Mouse (Mus musculus): Measurements from ENCODE around the gene Scgb1b30. TPM values are rescaled to one million over a fixed set of nuclear protein-coding genes. Genes with fewer than 3 reads are reported as not detected.

The Scgb1b30 gene
- polyA plus RNA-seq, 1 experiment from 2014 or later = not detected

DNA sequence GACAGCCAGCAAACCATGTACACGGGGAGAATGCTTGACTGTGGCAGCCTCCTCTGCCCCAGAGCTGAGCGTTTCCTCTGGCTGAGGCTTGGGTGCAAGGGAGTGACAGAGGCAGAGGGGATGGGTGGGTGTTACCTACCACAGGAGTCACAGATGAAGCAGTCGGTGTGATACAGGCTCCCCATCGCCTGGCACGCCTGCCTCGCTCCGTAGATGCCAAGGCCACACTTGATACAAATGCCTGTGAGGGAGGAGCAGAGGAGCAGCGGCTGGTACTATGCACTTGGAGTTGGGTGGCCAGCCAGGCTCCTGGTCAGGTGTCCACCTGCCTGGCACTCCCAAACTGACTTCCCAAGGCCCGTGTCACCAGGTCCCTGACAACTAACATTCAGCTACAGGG is 30.1 kb downstream of the Scgb1b30 start:
- Histone ChIP-seq H3K9me3 (ENCODE audit: control insufficient read depth, low read length) (no peaks in the 10 kb centered on the region), H3K4me1 (replicated peaks; ENCODE audit: control insufficient read depth, insufficient read depth, low read length) (peaks cover 2% of the 10 kb centered on the region; the same call in 1 of the 2 replicates), H3K4me2 (ENCODE audit: low read length) (no peak overlapping the region), H3K4me3 (ENCODE audit: low read depth, low read length) (no peak overlapping the region), H3K9ac (ENCODE audit: low read length) (no peak overlapping the region), H3K36me3 (ENCODE audit: control insufficient read depth, insufficient read depth, low read length) (peaks cover 19% of the 10 kb centered on the region; the same call in 1 of the 2 replicates), H3K27me3 (replicated peaks; ENCODE audit: control insufficient read depth, insufficient read depth, low read length) (no peaks in the 10 kb centered on the region), H3K27ac (ENCODE audit: low read depth) (no peak overlapping the region)
- DNase-seq (ENCODE audit: low spot score) (no peak), ATAC-seq (replicated peaks; ENCODE audit: low FRiP score, low TSS enrichment, low read depth) (no peak)
- 91% methylated on average over 9 of the region's 9 CpGs for WGBS

DNA sequence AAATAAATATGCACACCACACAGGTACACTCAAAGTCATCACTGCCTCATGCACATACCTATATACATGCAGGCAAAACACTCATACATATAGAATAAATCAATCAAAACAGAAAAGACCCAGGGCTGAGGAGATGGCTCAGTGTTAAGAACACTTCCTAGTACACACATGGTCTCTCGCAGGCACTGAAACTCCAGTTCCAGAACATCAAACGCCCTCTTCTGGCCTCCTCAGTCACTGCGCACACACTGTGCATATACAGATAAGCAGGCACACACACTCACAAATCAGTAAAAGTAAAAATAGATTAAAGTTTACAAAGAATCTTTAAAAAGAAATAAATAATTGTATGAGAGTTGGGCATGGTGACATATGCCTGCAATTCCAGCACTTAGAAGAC is 31.1 kb downstream of the Scgb1b30 start:
- H3K9ac ChIP-seq (ENCODE audit: low read length) = no peak overlapping the region
- peaks cover 3% of the 10 kb centered on the region for H3K4me1 ChIP-seq (replicated peaks; ENCODE audit: control insufficient read depth, insufficient read depth, low read length)
- H3K27me3 ChIP-seq (replicated peaks; ENCODE audit: control insufficient read depth, insufficient read depth, low read length) = no peaks in the 10 kb centered on the region
- no peak overlapping the region for H3K4me3 ChIP-seq (ENCODE audit: low read depth, low read length)
- peaks cover 19% of the 10 kb centered on the region; the same call in 1 of the 2 replicates for H3K36me3 ChIP-seq (ENCODE audit: control insufficient read depth, insufficient read depth, low read length)
- no peak overlapping the region for H3K4me2 ChIP-seq (ENCODE audit: low read length)
- no peak overlapping the region for H3K27ac ChIP-seq (ENCODE audit: low read depth)
- no peaks in the 10 kb centered on the region for H3K9me3 ChIP-seq (ENCODE audit: control insufficient read depth, low read length)
- ATAC-seq (replicated peaks; ENCODE audit: low FRiP score, low TSS enrichment, low read depth) (no peak), DNase-seq (ENCODE audit: low spot score) (no peak)
- WGBS = 85% methylated on average over 3 of the region's 3 CpGs

DNA sequence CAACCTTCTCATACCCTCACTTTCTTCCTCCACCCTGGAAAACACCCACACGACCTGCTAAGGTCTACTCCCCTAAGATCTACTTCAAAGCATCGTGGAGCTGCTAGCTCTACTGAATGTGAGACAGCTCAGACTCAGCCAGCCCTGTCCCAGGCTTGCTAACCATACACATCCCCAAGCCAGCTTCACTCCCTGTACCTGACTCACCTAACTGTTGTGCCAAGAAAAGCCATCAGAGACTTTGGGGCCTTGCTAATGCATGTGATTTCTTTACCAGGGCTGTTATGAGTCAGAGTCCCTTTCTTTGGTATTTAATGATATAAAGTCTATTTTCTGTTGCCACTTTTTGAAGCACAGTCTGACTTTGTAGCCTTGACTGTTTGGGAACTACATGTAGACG is 35.9 kb downstream of the Scgb1b30 start:
- Histone ChIP-seq H3K4me3 (ENCODE audit: low read depth, low read length) (peak overlapping the region; percentile 71), H3K27ac (ENCODE audit: low read depth) (no peak overlapping the region), H3K4me1 (replicated peaks; ENCODE audit: control insufficient read depth, insufficient read depth, low read length) (peaks cover 19% of the 10 kb centered on the region), H3K9ac (ENCODE audit: low read length) (no peak overlapping the region), H3K9me3 (ENCODE audit: control insufficient read depth, low read length) (no peaks in the 10 kb centered on the region), H3K36me3 (ENCODE audit: control insufficient read depth, insufficient read depth, low read length) (peaks cover 4% of the 10 kb centered on the region; the same call in 1 of the 2 replicates), H3K4me2 (ENCODE audit: low read length) (peak overlapping the region; percentile 68), H3K27me3 (replicated peaks; ENCODE audit: control insufficient read depth, insufficient read depth, low read length) (no peaks in the 10 kb centered on the region)
- ATAC-seq (replicated peaks; ENCODE audit: low FRiP score, low TSS enrichment, low read depth) (no peak), DNase-seq (ENCODE audit: low spot score) (no peak)
- WGBS = 59% methylated on average over 3 of the region's 3 CpGs

DNA sequence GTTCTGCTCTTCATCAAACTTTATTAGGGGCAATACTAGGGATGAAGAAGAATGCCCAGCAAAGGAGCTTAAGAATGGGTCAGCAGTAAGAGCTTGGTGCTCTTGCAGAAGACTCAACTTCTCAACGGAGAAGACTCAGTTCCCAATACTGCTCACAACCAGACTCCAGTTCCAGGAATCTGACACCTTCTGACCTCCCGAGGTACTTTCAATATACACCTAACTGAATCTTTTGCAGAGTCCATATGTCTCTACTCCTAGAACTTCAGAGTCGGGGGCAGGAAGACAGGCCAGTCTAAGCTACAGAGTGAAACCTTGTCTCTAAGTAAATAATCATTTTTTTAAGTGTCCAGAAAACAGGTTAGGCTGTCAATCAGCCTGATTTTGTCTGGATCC is 36.7 kb downstream of the Scgb1b30 start:
- peaks cover 19% of the 10 kb centered on the region for H3K4me1 ChIP-seq (replicated peaks; ENCODE audit: control insufficient read depth, insufficient read depth, low read length)
- ATAC-seq (replicated peaks; ENCODE audit: low FRiP score, low TSS enrichment, low read depth) = peak; percentile 22
- peak overlapping the region; percentile 96 for H3K9ac ChIP-seq (ENCODE audit: low read length)
- H3K27me3 ChIP-seq (replicated peaks; ENCODE audit: control insufficient read depth, insufficient read depth, low read length) = no peaks in the 10 kb centered on the region
- H3K4me2 ChIP-seq (ENCODE audit: low read length) = peak overlapping the region; percentile 68
- H3K27ac ChIP-seq (ENCODE audit: low read depth) = no peak overlapping the region
- WGBS = 3% methylated on average over 3 of the region's 3 CpGs
- H3K4me3 ChIP-seq (ENCODE audit: low read depth, low read length) = peak overlapping the region; percentile 71
- H3K9me3 ChIP-seq (ENCODE audit: control insufficient read depth, low read length) = no peaks in the 10 kb centered on the region
- H3K36me3 ChIP-seq (ENCODE audit: control insufficient read depth, insufficient read depth, low read length) = 0 out of 2 replicates have a peak, but pooled peaks cover 4% of the 10 kb centered on the region
- peak; percentile 65 for DNase-seq (ENCODE audit: low spot score)

DNA sequence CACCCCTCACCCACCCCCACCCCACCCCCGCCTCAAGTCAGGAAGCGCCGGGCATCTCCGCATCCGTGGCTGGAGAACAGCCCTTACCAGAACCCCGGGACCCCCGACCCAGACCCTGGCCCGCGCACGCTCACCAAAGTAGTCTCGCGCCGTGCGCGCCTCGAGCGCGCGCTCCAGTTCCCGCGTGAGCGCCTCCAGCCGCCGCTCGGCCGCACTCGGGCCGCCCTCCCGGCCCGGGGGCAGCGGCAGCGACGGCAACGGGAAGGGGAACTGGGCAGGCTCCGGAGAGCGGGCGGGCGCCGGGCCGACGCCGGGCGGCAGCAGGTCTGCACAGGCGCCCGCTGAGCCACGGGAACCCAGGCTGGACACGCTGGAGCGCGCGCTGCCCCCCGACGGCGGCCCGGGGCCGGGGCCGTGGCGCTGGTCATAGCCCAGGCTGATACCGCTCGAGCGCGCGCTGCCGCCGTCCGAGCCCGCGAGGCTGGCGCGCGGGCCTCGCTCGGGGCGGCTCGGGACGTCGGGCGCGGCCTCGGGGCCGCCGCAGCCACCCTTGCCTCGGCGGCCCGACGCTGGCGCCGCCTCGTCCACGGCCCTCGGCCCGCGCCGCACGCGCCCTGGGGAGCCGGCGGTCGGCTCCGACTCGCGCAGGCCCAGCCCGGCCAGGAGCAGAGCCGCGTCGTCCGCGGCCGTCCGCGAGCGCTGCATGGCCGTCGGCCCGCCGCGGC is 37.3 kb downstream of the Scgb1b30 start:
- Histone ChIP-seq H3K9me3 (ENCODE audit: control insufficient read depth, low read length) (no peaks in the 10 kb centered on the region), H3K4me1 (replicated peaks; ENCODE audit: control insufficient read depth, insufficient read depth, low read length) (peaks cover 19% of the 10 kb centered on the region), H3K27ac (ENCODE audit: low read depth) (peak overlapping the region; percentile 84), H3K4me2 (ENCODE audit: low read length) (peak overlapping the region; percentile 68), H3K36me3 (ENCODE audit: control insufficient read depth, insufficient read depth, low read length) (0 out of 2 replicates have a peak, but pooled peaks cover 4% of the 10 kb centered on the region), H3K4me3 (ENCODE audit: low read depth, low read length) (peak overlapping the region; percentile 71), H3K9ac (ENCODE audit: low read length) (peak overlapping the region; percentile 96), H3K27me3 (replicated peaks; ENCODE audit: control insufficient read depth, insufficient read depth, low read length) (no peaks in the 10 kb centered on the region)
- ATAC-seq (replicated peaks; ENCODE audit: low FRiP score, low TSS enrichment, low read depth) (peak; percentile 64), DNase-seq (ENCODE audit: low spot score) (peak; percentile 68)
- under 1% methylated on average over 63 of the region's 116 CpGs for WGBS

DNA sequence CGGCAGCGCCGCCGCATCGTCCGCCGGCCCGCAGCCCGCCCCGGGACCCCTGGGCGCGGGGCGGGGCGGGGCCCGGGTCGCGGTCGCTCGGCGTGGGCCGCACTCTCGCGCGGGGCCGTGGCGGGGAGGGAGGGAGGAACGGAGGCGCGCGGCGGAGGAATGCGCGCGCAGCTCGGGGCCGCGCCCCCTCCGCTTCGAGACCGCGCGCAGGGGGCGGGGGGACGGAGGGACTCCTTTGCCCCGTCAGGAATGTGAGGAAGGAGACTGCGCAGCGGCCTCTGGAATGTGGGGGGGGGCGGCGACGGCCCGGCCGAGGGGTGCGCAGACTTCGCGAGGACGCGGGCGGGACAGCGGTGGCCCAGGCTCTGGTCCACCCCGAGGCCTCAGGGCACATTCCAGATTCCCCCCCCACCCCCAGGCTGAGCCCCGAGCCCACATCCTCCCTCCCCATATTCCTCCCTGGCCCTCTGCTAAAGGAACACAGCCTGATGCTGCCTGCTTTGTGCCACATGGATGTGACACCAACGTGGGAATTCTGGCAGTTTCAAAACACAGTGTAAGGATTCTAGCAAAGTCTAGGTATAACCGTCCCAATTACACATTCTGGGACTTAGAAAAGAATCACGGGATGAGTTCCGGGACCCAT is 38.0 kb downstream of the Scgb1b30 start, which contains the start of gene Wtip:
Gene Wtip (minus strand): TSS at position 152 of the 646 bp plus-strand sequence.
- DNase-seq (ENCODE audit: low spot score) (peak; percentile 85), ATAC-seq (replicated peaks; ENCODE audit: low FRiP score, low TSS enrichment, low read depth) (peak; percentile 89)
- H3K4me2 ChIP-seq (ENCODE audit: low read length) = peak within 1 kb of the TSS; percentile 68
- H3K36me3 ChIP-seq (ENCODE audit: control insufficient read depth, insufficient read depth, low read length) = 0 out of 2 replicates have a peak, but pooled peaks cover 4% of the 10 kb centered on the region
- H3K27ac ChIP-seq (ENCODE audit: low read depth) = peak within 1 kb of the TSS; percentile 84
- H3K4me3 ChIP-seq (ENCODE audit: low read depth, low read length) = peak within 1 kb of the TSS; percentile 71
- WGBS = 2% methylated on average over 48 of the region's 65 CpGs
- H3K4me1 ChIP-seq (replicated peaks; ENCODE audit: control insufficient read depth, insufficient read depth, low read length) = peaks cover 19% of the 10 kb centered on the region
- no peaks in the 10 kb centered on the region for H3K27me3 ChIP-seq (replicated peaks; ENCODE audit: control insufficient read depth, insufficient read depth, low read length)
- peak within 1 kb of the TSS; percentile 96 for H3K9ac ChIP-seq (ENCODE audit: low read length)
- no peaks in the 10 kb centered on the region for H3K9me3 ChIP-seq (ENCODE audit: control insufficient read depth, low read length)

DNA sequence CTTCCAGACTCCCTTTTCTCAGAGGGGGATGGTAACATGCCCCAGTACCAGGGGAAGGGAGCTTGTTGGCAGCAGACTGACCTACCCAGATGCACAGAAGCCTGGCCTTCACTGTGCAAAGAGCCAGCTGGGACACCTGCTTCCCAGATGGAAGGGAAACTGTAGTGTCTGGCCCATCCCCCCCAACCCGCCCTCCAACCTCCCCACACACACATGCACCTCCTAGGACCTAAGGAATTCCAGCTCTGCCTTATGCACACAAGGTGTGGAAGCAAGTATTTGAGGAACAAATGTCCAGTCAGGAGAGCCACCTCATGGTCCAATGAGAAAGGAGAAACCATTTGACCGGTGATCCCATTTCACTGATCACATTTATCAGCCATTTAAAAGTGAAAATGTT is 39.1 kb downstream of the Scgb1b30 start:
- Histone ChIP-seq H3K9me3 (ENCODE audit: control insufficient read depth, low read length) (no peaks in the 10 kb centered on the region), H3K4me1 (replicated peaks; ENCODE audit: control insufficient read depth, insufficient read depth, low read length) (peaks cover 19% of the 10 kb centered on the region), H3K4me3 (ENCODE audit: low read depth, low read length) (no peak overlapping the region), H3K9ac (ENCODE audit: low read length) (no peak overlapping the region), H3K4me2 (ENCODE audit: low read length) (no peak overlapping the region), H3K27me3 (replicated peaks; ENCODE audit: control insufficient read depth, insufficient read depth, low read length) (no peaks in the 10 kb centered on the region), H3K36me3 (ENCODE audit: control insufficient read depth, insufficient read depth, low read length) (no peaks in the 10 kb centered on the region), H3K27ac (ENCODE audit: low read depth) (no peak overlapping the region)
- DNase-seq (ENCODE audit: low spot score) (no peak), ATAC-seq (replicated peaks; ENCODE audit: low FRiP score, low TSS enrichment, low read depth) (no peak)
- WGBS = 60% methylated on average over 2 of the region's 2 CpGs

DNA sequence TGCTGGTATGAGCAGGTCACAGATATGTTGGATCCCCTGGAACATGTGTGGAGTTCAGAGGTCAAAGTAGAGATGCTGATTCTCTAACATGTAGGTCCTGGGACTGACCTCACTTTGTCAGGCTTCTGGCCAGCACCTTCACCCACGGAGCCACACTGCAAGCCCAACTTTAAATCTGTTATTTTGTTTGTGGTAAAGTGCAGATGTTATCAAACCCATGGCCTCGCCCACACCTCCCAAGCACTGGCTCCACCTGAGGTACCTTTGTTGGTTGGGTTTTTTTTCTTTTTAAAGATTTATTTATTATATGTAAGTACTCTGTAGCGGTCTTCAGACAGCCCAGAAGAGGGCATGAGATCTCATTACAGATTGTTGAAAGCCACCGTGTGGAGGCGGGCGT is 44.3 kb downstream of the Scgb1b30 start:
- Histone ChIP-seq H3K9me3 (ENCODE audit: control insufficient read depth, low read length) (no peaks in the 10 kb centered on the region), H3K4me3 (ENCODE audit: low read depth, low read length) (no peak overlapping the region), H3K4me1 (replicated peaks; ENCODE audit: control insufficient read depth, insufficient read depth, low read length) (no peaks in the 10 kb centered on the region), H3K36me3 (ENCODE audit: control insufficient read depth, insufficient read depth, low read length) (peaks cover 46% of the 10 kb centered on the region), H3K9ac (ENCODE audit: low read length) (no peak overlapping the region), H3K27ac (ENCODE audit: low read depth) (no peak overlapping the region), H3K4me2 (ENCODE audit: low read length) (no peak overlapping the region), H3K27me3 (replicated peaks; ENCODE audit: control insufficient read depth, insufficient read depth, low read length) (no peaks in the 10 kb centered on the region)
- peak; percentile 38; the same call in 1 of the 2 replicates for ATAC-seq (replicated peaks; ENCODE audit: low FRiP score, low TSS enrichment, low read depth)
- WGBS = 85% methylated on average over 6 of the region's 6 CpGs
- DNase-seq (ENCODE audit: low spot score) = no peak

Data from intestine, embryonic 14.5 days (tissue).